Mouse (Mus musculus): ENCODE results near the gene Aff1. TPM values are rescaled to one million over a fixed set of nuclear protein-coding genes. Genes with fewer than 3 reads are reported as not detected.
A peak's percentile ranks its signal among the peaks of the same experiment; 100 is the strongest.

Gene Aff1
- polyA plus RNA-seq, 1 experiment from 2014 or later, result 7.2 TPM

DNA sequence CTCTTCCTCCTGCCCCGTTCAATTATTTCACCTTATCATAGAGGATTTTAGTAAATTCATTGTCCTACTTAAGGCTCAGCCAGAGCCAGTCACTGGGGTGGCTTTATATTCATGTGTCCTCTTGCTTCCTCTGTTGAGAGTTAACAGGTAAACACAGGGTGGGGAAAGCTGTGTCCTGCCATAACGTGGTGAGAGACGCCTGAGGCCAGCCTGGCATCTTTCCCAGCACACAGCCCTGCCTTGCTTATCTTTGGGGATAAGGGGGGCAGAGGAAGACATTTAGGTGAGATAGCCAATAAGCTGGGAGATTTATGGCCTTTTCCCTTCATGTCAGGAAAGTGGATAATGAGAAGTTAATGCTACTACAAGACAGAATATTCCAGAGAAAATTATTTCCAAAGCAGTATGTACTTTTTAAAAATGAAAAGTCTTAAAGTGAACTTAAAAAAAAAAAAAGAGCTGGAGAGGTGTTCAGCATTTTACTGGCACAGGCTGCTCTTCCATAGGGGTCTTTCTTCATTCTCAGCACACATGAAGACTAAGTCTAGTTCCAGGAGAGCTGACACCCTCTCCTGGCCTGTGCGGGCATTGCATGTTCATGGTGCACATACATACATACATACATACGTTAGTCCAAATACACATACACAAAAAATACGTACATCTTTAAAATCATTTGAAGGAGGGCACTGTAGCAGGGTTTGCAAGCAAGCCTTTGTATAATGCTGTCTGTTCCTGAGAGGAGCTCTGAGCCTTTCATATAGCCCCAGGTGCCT, 78.5 kb downstream of the Aff1 start:
- ATAC-seq (ENCODE audit: insufficient read depth, low FRiP score, low read depth), result no peak
- Histone ChIP-seq H3K27ac (no peak overlapping the region), H3K4me1 (peaks cover 27% of the 10 kb centered on the region), H3K27me3 (replicated peaks) (no peaks in the 10 kb centered on the region), H3K36me3 (no peaks in the 10 kb centered on the region), H3K9ac (no peak overlapping the region), H3K4me3 (replicated peaks) (no peak overlapping the region), H3K4me2 (no peak overlapping the region), H3K9me3 (no peaks in the 10 kb centered on the region)
- WGBS, result 61% methylated on average over 6 of the region's 6 CpGs

DNA sequence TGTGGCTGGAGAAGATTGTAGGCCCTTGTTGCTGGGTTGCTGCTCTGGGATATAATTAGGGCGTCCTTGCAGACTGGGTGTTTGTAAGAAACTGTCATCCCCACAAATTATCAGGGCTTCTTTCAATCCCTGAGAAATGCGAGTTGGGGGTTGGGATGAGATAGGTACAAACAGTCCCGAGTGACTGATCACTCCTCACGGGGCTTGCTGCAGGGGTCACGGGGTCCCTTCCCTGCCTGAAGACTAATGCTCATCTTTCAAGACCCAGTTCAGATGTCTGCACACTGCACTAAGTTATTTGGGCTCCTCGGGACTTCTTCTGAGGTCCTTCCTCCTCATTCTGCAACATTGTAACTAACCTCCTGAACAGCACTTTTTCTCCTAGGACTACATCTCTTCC, 79.2 kb downstream of the Aff1 start:
- Histone ChIP-seq H3K4me1 (peaks cover 27% of the 10 kb centered on the region), H3K27ac (no peak overlapping the region)
- 39% methylated on average over 6 of the region's 6 CpGs for WGBS

DNA sequence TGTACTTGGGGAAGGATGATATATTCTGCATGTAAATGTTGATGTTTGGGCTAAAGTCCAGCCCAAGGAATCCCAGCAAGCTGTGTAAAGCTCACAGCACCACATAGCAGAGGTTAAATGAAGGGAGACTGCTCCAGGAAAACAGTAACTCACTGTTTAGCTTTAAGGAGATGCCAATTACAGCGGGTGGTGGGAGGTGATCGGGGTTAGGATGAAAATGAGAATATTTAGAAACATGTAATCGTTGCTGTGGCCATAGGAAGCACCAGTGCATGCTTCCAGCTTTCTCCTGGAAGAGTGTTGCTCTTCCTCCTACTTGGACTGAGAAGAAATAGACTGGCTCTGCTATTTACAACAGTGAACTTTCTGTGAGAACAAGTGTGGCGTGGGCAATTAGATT, 80.1 kb downstream of the Aff1 start:
- no peak overlapping the region for H3K9ac ChIP-seq

More for the DNA sequence above, 79.2 kb downstream of the Aff1 start:
- H3K4me2 ChIP-seq, result no peak overlapping the region
- no peak overlapping the region for H3K9ac ChIP-seq
- no peaks in the 10 kb centered on the region for H3K9me3 ChIP-seq
- no peaks in the 10 kb centered on the region for H3K36me3 ChIP-seq
- no peaks in the 10 kb centered on the region for H3K27me3 ChIP-seq (replicated peaks)
- no peak for ATAC-seq (ENCODE audit: insufficient read depth, low FRiP score, low read depth)
- no peak overlapping the region for H3K4me3 ChIP-seq (replicated peaks)

DNA sequence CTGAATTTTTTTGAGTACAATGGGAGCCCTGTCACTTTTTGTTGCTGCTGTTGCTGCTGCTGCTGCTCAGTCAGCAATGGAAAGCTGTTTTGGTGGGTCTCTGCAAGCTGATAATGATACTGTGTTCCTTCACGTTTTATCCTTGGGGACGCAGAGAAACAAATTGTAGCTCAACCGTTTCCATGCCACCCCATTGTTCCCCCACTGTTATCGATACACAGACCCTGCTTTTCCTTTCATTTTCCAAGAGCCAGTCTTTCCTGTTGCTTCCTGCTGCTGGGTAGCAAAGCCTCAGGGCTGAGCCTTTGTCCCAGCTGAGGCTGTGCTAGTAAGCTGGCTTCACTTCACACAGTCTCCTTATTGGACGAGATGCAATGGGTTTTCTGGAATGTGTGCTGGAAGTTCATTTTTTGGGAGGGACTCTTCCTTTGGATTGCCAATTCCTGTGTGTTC, 81.0 kb downstream of the Aff1 start:
- ATAC-seq (ENCODE audit: insufficient read depth, low FRiP score, low read depth), result peak; percentile 45; the same call in 1 of the 2 replicates
- peaks cover 34% of the 10 kb centered on the region for H3K4me1 ChIP-seq
- no peaks in the 10 kb centered on the region for H3K27me3 ChIP-seq (replicated peaks)
- peak overlapping the region; percentile 39 for H3K4me2 ChIP-seq
- no peaks in the 10 kb centered on the region for H3K9me3 ChIP-seq
- WGBS, result 25% methylated on average over 5 of the region's 5 CpGs
- peak overlapping the region; percentile 61 for H3K27ac ChIP-seq
- no peak overlapping the region for H3K9ac ChIP-seq
- H3K4me3 ChIP-seq (replicated peaks), result no peak overlapping the region
- H3K36me3 ChIP-seq, result no peaks in the 10 kb centered on the region

More for the DNA sequence above, 80.1 kb downstream of the Aff1 start:
- ATAC-seq (ENCODE audit: insufficient read depth, low FRiP score, low read depth), result no peak
- H3K27me3 ChIP-seq (replicated peaks), result no peaks in the 10 kb centered on the region
- H3K27ac ChIP-seq, result no peak overlapping the region
- no peaks in the 10 kb centered on the region for H3K36me3 ChIP-seq
- H3K4me3 ChIP-seq (replicated peaks), result no peak overlapping the region
- H3K4me2 ChIP-seq, result no peak overlapping the region
- 23% methylated on average over 4 of the region's 4 CpGs for WGBS
- H3K4me1 ChIP-seq, result peaks cover 28% of the 10 kb centered on the region
- no peaks in the 10 kb centered on the region for H3K9me3 ChIP-seq

DNA sequence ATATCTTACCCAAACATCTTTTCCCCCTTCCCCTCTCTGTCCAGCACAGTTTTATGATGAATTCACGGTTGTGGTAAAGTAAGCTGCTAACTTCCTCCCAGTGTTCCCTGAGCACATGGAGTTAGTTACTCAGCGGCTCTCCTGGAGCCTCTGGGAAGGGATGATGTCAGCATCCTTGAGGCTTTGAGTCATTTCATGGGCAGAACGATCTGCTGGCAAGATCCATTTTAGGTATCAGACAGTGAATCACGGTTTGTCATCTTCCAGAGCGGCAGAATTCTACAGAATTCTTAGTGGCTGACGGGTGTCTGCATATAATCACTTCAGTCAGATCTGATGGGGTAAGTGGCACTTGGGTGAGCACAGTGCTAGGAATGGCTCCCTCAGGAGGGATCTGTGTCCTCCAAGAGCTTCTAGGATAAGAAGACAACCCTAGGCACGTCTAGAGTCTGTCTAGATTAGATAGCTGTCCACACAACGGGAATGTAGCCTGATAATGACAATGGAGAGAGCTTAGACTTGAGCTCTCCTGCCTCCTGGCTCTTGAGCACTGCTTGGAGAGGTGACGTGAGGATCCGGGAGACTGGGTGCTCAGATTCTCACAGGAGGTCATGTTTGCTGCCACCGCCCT, 82.6 kb downstream of the Aff1 start:
- Histone ChIP-seq H3K9me3 (no peaks in the 10 kb centered on the region), H3K27me3 (replicated peaks) (no peaks in the 10 kb centered on the region), H3K36me3 (no peaks in the 10 kb centered on the region), H3K27ac (no peak overlapping the region), H3K4me3 (replicated peaks) (no peak overlapping the region), H3K4me1 (peaks cover 44% of the 10 kb centered on the region), H3K4me2 (no peak overlapping the region), H3K9ac (no peak overlapping the region)
- 52% methylated on average over 11 of the region's 11 CpGs for WGBS
- no peak for ATAC-seq (ENCODE audit: insufficient read depth, low FRiP score, low read depth)

DNA sequence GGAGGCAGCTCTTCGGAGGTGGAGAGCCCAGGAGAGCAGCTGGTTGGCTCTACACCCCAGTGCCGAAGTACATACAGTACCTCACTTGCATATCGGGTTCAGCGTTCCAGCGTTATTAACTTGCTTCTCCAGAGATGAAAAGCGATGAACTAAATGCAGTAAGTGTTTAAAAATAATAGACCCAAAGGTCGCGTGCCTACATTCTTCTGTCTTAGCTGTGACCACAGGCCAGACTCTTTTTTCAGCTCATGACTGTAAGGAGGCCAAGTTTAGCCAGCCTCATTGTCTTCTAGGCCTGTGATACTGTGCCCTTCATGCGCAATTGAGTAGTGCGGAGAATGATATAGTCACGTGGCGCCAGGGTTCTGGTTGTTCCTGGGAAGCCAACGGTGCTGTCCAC, 83.3 kb downstream of the Aff1 start:
- Histone ChIP-seq H3K4me3 (replicated peaks) (no peak overlapping the region), H3K9ac (no peak overlapping the region), H3K36me3 (no peaks in the 10 kb centered on the region), H3K4me2 (no peak overlapping the region), H3K27me3 (replicated peaks) (no peaks in the 10 kb centered on the region), H3K4me1 (peaks cover 47% of the 10 kb centered on the region), H3K9me3 (no peaks in the 10 kb centered on the region), H3K27ac (no peak overlapping the region)
- WGBS, result 69% methylated on average over 13 of the region's 13 CpGs
- ATAC-seq (ENCODE audit: insufficient read depth, low FRiP score, low read depth), result no peak

DNA sequence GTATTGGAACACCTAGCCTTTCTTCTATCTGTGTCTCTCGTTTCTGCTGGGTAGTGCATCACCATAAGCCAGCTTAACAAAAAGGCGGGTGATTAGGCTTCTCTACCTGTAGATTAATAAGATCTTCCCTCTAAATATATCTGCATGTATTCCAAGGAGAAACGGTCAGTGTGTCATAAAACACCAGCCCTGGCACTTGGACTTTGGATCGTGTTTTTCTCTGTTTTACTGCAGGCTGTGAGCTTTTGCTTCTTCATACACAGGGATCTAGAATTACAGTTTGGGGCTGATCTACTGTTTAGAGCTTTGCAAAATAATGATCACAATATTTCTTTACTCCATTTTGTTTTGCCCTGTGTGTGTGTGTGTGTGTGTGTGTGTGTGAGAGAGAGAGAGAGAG, 84.7 kb downstream of the Aff1 start:
- peaks cover 47% of the 10 kb centered on the region for H3K4me1 ChIP-seq
- H3K9me3 ChIP-seq, result no peaks in the 10 kb centered on the region
- H3K4me2 ChIP-seq, result no peak overlapping the region
- H3K27ac ChIP-seq, result no peak overlapping the region
- no peaks in the 10 kb centered on the region for H3K27me3 ChIP-seq (replicated peaks)
- H3K36me3 ChIP-seq, result no peaks in the 10 kb centered on the region
- H3K9ac ChIP-seq, result no peak overlapping the region
- no peak for ATAC-seq (ENCODE audit: insufficient read depth, low FRiP score, low read depth)
- H3K4me3 ChIP-seq (replicated peaks), result no peak overlapping the region
- WGBS, result 64% methylated on average over 4 of the region's 4 CpGs

DNA sequence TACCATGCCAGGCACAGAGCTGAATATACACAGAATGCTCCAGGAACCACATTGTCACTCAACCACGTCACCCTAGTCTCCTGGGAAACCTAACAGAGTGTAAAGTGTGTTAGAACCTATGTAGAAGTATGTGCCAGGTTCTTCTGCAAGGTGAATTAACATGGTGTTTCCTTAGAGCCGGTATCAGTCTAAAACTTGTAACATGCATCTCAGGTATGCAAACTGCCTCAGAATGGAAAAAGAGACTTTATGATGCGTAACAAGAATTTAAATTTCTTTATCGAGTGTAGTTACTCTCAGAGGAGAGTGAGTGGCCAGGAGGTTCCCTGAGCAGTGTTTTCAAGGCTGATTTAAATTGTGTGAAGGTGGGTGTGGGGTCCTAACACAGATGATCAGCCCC, 85.3 kb downstream of the Aff1 start:
- no peak for ATAC-seq (ENCODE audit: insufficient read depth, low FRiP score, low read depth)
- H3K27ac ChIP-seq, result no peak overlapping the region
- 68% methylated on average over 4 of the region's 4 CpGs for WGBS
- H3K4me1 ChIP-seq, result peaks cover 42% of the 10 kb centered on the region
- no peaks in the 10 kb centered on the region for H3K36me3 ChIP-seq
- H3K4me3 ChIP-seq (replicated peaks), result no peak overlapping the region
- peak overlapping the region; percentile 44 for H3K4me2 ChIP-seq
- no peaks in the 10 kb centered on the region for H3K27me3 ChIP-seq (replicated peaks)
- no peak overlapping the region for H3K9ac ChIP-seq
- no peaks in the 10 kb centered on the region for H3K9me3 ChIP-seq

DNA sequence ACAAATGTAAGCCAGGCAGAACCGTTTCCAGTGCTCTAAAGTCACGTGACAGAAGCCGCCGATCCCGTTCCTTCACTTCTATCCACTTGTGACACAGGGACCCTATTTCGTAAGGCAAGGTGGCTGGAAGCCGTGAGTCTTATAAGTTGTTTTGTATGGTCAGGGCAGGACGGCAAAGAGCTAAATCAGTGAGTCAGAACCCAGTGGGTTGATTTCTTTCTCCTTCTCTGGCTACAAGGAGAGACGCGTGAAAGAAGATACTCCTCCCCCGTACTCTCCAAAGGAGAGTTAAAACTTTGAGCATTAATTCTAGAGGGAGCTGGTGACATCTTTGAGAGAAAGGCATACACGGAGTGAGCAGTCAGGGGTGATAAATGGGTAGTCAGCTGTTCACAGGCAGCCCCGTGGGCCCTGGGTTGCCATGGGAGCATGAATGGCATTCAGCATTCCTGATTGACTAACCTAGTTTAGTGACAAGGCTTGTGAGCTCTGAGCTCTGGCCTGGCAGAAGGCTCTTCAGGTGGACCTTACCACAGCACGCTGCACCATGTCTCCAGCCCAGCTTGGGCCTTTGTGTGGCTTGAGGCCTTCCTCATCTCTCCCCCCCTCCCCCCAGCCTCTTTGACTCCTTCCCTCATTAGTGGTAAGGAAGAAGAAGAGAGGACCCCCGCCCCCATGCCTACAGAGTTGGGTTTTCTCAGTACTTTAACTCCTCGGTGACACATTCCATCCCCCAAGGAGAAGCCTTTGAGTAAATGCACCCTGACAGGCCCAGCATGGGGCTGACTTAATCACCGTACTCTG, 86.3 kb downstream of the Aff1 start:
- H3K27me3 ChIP-seq (replicated peaks), result no peaks in the 10 kb centered on the region
- H3K4me2 ChIP-seq, result peak overlapping the region; percentile 44
- H3K4me1 ChIP-seq, result peaks cover 34% of the 10 kb centered on the region
- peak; percentile 35; the same call in 1 of the 2 replicates for ATAC-seq (ENCODE audit: insufficient read depth, low FRiP score, low read depth)
- peak overlapping the region; percentile 63; the same call in 1 of the 2 replicates for H3K27ac ChIP-seq
- no peaks in the 10 kb centered on the region for H3K9me3 ChIP-seq
- H3K4me3 ChIP-seq (replicated peaks), result peak overlapping the region; percentile 12
- no peak overlapping the region for H3K9ac ChIP-seq
- H3K36me3 ChIP-seq, result no peaks in the 10 kb centered on the region; the same call in 1 of the 2 replicates
- 10% methylated on average over 17 of the region's 17 CpGs for WGBS

DNA sequence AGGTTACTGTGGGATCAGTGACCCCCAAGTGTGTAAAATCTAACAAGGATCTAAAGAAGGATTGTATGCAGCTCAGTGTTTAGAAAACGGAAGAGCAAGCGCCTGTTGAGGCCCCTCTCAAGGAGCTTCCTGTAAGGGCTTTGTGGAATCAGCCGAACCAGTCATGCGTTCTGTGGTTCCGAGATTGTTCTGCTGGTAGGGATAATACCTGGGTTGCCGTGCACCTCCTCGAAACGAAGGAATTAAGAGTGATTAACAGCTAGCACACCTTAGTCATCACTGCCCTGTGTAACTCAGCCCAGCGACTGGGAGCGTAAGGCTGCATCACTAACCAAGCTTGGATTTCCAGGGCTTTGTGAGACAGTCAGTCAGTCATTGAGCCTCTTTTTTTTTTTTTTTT, 87.7 kb downstream of the Aff1 start:
- Histone ChIP-seq H3K4me1 (peaks cover 29% of the 10 kb centered on the region), H3K27ac (no peak overlapping the region; the same call in 1 of the 2 replicates), H3K27me3 (replicated peaks) (no peaks in the 10 kb centered on the region), H3K36me3 (no peaks in the 10 kb centered on the region; the same call in none of the 2 replicates), H3K9me3 (no peaks in the 10 kb centered on the region), H3K4me3 (replicated peaks) (no peak overlapping the region), H3K9ac (no peak overlapping the region), H3K4me2 (peak overlapping the region; percentile 11; the same call in 1 of the 2 replicates)
- 39% methylated on average over 10 of the region's 10 CpGs for WGBS
- no peak for ATAC-seq (ENCODE audit: insufficient read depth, low FRiP score, low read depth)

DNA sequence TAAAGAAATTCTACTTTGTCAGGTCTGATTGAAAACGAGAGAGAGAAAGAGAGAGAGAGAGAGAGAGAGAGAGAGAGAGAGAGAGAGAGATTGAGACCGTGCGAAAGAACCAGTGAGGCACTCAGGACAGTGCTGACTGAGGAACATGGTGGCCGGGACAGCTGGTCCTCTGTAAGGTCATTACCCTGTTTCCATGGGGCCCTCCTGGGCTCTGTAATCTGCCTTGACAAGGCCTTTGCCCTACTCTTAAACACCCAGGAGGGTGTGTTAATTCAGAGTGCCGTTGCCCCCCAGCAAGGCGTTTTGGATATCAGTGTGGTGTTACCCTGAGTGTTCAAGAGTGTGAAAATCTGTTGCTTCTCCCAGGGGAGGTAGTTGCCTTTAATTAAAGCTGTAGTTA, 88.1 kb downstream of the Aff1 start:
- WGBS, result 48% methylated on average over 6 of the region's 6 CpGs
- Histone ChIP-seq H3K9me3 (no peaks in the 10 kb centered on the region), H3K27me3 (replicated peaks) (no peaks in the 10 kb centered on the region), H3K4me3 (replicated peaks) (no peak overlapping the region), H3K4me1 (peaks cover 25% of the 10 kb centered on the region), H3K27ac (no peak overlapping the region), H3K4me2 (no peak overlapping the region), H3K36me3 (no peaks in the 10 kb centered on the region; the same call in none of the 2 replicates), H3K9ac (no peak overlapping the region)
- no peak for ATAC-seq (ENCODE audit: insufficient read depth, low FRiP score, low read depth)

Data from stomach, embryonic 15.5 days (tissue).